Mouse (Mus musculus) forebrain, embryonic 12.5 days (tissue): ENCODE data around the gene Nob1. TPM values are rescaled to one million over a fixed set of nuclear protein-coding genes. Genes with fewer than 3 reads are reported as not detected.

ENCODE experiments used
- ATAC-seq: fragments of 200-750 bp; cut with Nextera tagmentation; 2 replicates; pipeline ENCODE4 v1.8.0; 2017; ENCODE audit warnings: moderate TSS enrichment; ENCODE audit not compliant: low FRiP score
- H3K27ac ChIP-seq: fragments of 300-500 bp; sonication (generic); 2 replicates; pipeline ENCODE4 v1.5.1; 2016; ENCODE audit warnings: mild to moderate bottlenecking
- H3K27me3 ChIP-seq: fragments of 300-500 bp; sonication (generic); 2 replicates; pipeline ENCODE4 v1.6.1; 2016; ENCODE audit warnings: mild to moderate bottlenecking
- H3K36me3 ChIP-seq: fragments of 300-500 bp; sonication (generic); replicated peaks from 2 replicates; pipeline ENCODE4 v1.6.1; 2016; ENCODE audit warnings: mild to moderate bottlenecking
- H3K4me1 ChIP-seq: fragments of 300-500 bp; sonication (generic); 2 replicates; pipeline ENCODE4 v1.6.1; 2016
- H3K4me2 ChIP-seq: fragments of 300-500 bp; sonication (generic); 2 replicates; pipeline ENCODE4 v1.6.1; 2016; ENCODE audit warnings: mild to moderate bottlenecking, moderate library complexity
- H3K4me3 ChIP-seq: fragments of 300-500 bp; sonication (generic); replicated peaks from 2 replicates; pipeline ENCODE4 v1.5.1; 2016; ENCODE audit warnings: mild to moderate bottlenecking
- H3K9ac ChIP-seq: fragments of 300-500 bp; sonication (generic); 2 replicates; pipeline ENCODE4 v1.6.1; 2016; ENCODE audit warnings: mild to moderate bottlenecking
- H3K9me3 ChIP-seq: fragments of 300-500 bp; sonication (generic); 2 replicates; pipeline ENCODE4 v1.6.1; 2016
- WGBS: fragments of 180-500 bp; shearing (Covaris S2); methylation state at CpG from one replicate; pipeline ENCODE4 v1.1.7; 2016; 5-methylcytosine and 5-hydroxymethylcytosine counted together
- polyA plus RNA-seq: library from polyadenylated mRNA; unstranded; fragments of >200 nt; fragmentation: Nextera tagmentation; extraction: Ambion mirVana; gene quantifications from 2 replicates; pipeline ENCODE4 v1.2.1, GENCODE M21; 2016

Nob1 gene
- 80.4 and 83.5 TPM in 2 replicates for polyA plus RNA-seq

GRCm38 (mm10) chr8:107424597-107425229 is at the start of gene Nob1:
TSS of gene Nob1 (minus strand) at chr8:107425051.
- peak within 1 kb of the TSS; percentile 68 for H3K27ac ChIP-seq
- no peaks in the 10 kb centered on the region for H3K9me3 ChIP-seq
- peak; percentile 99 for ATAC-seq
- peak within 1 kb of the TSS; percentile 82 for H3K9ac ChIP-seq
- H3K4me1 ChIP-seq = peaks cover 15% of the 10 kb centered on the region
- under 1% methylated on average over 50 of the region's 50 CpGs for WGBS
- H3K4me2 ChIP-seq = peak within 1 kb of the TSS; percentile 61
- H3K27me3 ChIP-seq = no peaks in the 10 kb centered on the region
- H3K36me3 ChIP-seq = peaks cover 29% of the 10 kb centered on the region
- H3K4me3 ChIP-seq = peak within 1 kb of the TSS; percentile 87

GRCm38 (mm10) chr8:107473369-107473768 is 48.5 kb upstream of the Nob1 start:
- no peak overlapping the region for H3K9ac ChIP-seq
- H3K9me3 ChIP-seq = no peaks in the 10 kb centered on the region
- no peak overlapping the region for H3K27ac ChIP-seq
- ATAC-seq = no peak
- peaks cover 18% of the 10 kb centered on the region for H3K36me3 ChIP-seq
- H3K4me2 ChIP-seq = no peak overlapping the region
- H3K27me3 ChIP-seq = no peaks in the 10 kb centered on the region
- 89% methylated on average over 4 of the region's 4 CpGs for WGBS
- no peak overlapping the region for H3K4me3 ChIP-seq
- H3K4me1 ChIP-seq = no peaks in the 10 kb centered on the region

- Histone ChIP-seq H3K9ac (no peak overlapping the region), H3K4me2 (no peak overlapping the region), H3K4me3 (no peak overlapping the region), H3K27me3 (no peaks in the 10 kb centered on the region), H3K27ac (no peak overlapping the region), H3K36me3 (peaks cover 18% of the 10 kb centered on the region), H3K4me1 (no peaks in the 10 kb centered on the region), H3K9me3 (no peaks in the 10 kb centered on the region)
- WGBS = 77% methylated on average over 10 of the region's 10 CpGs
- no peak for ATAC-seq
These were observed 47.7 kb upstream of the Nob1 start for GRCm38 (mm10) chr8:107472403-107473100.

GRCm38 (mm10) chr8:107470302-107470701 is 45.5 kb upstream of the Nob1 start:
- no peak overlapping the region for H3K27ac ChIP-seq
- peaks cover 23% of the 10 kb centered on the region for H3K36me3 ChIP-seq
- H3K9me3 ChIP-seq = no peaks in the 10 kb centered on the region
- H3K4me3 ChIP-seq = no peak overlapping the region
- 88% methylated on average over 5 of the region's 5 CpGs for WGBS
- ATAC-seq = no peak
- H3K4me2 ChIP-seq = no peak overlapping the region
- H3K27me3 ChIP-seq = no peaks in the 10 kb centered on the region
- H3K9ac ChIP-seq = no peak overlapping the region
- H3K4me1 ChIP-seq = 0 out of 2 replicates have a peak, but pooled peaks cover 3% of the 10 kb centered on the region

- 61% methylated on average over 8 of the region's 8 CpGs for WGBS
- Histone ChIP-seq H3K9ac (no peak overlapping the region), H3K9me3 (no peaks in the 10 kb centered on the region), H3K4me2 (no peak overlapping the region), H3K27me3 (no peaks in the 10 kb centered on the region), H3K4me3 (no peak overlapping the region), H3K36me3 (peaks cover 23% of the 10 kb centered on the region), H3K4me1 (0 out of 2 replicates have a peak, but pooled peaks cover 3% of the 10 kb centered on the region), H3K27ac (no peak overlapping the region)
- ATAC-seq = no peak
These were observed 44.0 kb upstream of the Nob1 start for GRCm38 (mm10) chr8:107468811-107469302.

GRCm38 (mm10) chr8:107466642-107467041 is 41.8 kb upstream of the Nob1 start:
- ATAC-seq = no peak
- no peaks in the 10 kb centered on the region for H3K27me3 ChIP-seq
- H3K9me3 ChIP-seq = no peaks in the 10 kb centered on the region
- 0 out of 2 replicates have a peak, but pooled peaks cover 3% of the 10 kb centered on the region for H3K4me1 ChIP-seq
- no peak overlapping the region for H3K9ac ChIP-seq
- peaks cover 38% of the 10 kb centered on the region for H3K36me3 ChIP-seq
- no peak overlapping the region for H3K27ac ChIP-seq
- whole genome bisulfite sequencing = 85% methylated on average over 5 of the region's 5 CpGs
- no peak overlapping the region for H3K4me3 ChIP-seq
- H3K4me2 ChIP-seq = no peak overlapping the region

- 73% methylated on average over 3 of the region's 3 CpGs for WGBS
- H3K9ac ChIP-seq = no peak overlapping the region
These were observed 40.6 kb upstream of the Nob1 start for GRCm38 (mm10) chr8:107465332-107465990.

GRCm38 (mm10) chr8:107462423-107462822 is 37.6 kb upstream of the Nob1 start:
- H3K36me3 ChIP-seq = peaks cover 54% of the 10 kb centered on the region
- no peaks in the 10 kb centered on the region for H3K9me3 ChIP-seq
- H3K27me3 ChIP-seq = no peaks in the 10 kb centered on the region
- H3K4me2 ChIP-seq = no peak overlapping the region
- no peak overlapping the region for H3K27ac ChIP-seq
- H3K4me1 ChIP-seq = 0 out of 2 replicates have a peak, but pooled peaks cover 3% of the 10 kb centered on the region
- no peak overlapping the region for H3K4me3 ChIP-seq
- no peak overlapping the region for H3K9ac ChIP-seq
- no peak for ATAC-seq
- 95% methylated on average over 5 of the region's 5 CpGs for WGBS

More at GRCm38 (mm10) chr8:107465332-107465990, 40.6 kb upstream of the Nob1 start:
- Histone ChIP-seq H3K36me3 (peaks cover 47% of the 10 kb centered on the region), H3K4me1 (0 out of 2 replicates have a peak, but pooled peaks cover 3% of the 10 kb centered on the region), H3K4me3 (no peak overlapping the region), H3K9me3 (no peaks in the 10 kb centered on the region), H3K4me2 (no peak overlapping the region), H3K27me3 (no peaks in the 10 kb centered on the region), H3K27ac (no peak overlapping the region)
- ATAC-seq = no peak

GRCm38 (mm10) chr8:107458281-107458680 is 33.4 kb upstream of the Nob1 start:
- ATAC-seq = no peak
- Histone ChIP-seq H3K36me3 (peaks cover 55% of the 10 kb centered on the region), H3K4me2 (no peak overlapping the region), H3K27me3 (no peaks in the 10 kb centered on the region), H3K9ac (no peak overlapping the region), H3K4me3 (no peak overlapping the region), H3K27ac (no peak overlapping the region), H3K9me3 (no peaks in the 10 kb centered on the region), H3K4me1 (no peaks in the 10 kb centered on the region)
- 90% methylated on average over 6 of the region's 6 CpGs for WGBS

GRCm38 (mm10) chr8:107457725-107458124 is 32.9 kb upstream of the Nob1 start:
- no peak overlapping the region for H3K4me2 ChIP-seq
- no peak overlapping the region for H3K4me3 ChIP-seq
- no peaks in the 10 kb centered on the region for H3K27me3 ChIP-seq
- WGBS = 85% methylated on average over 4 of the region's 4 CpGs
- H3K4me1 ChIP-seq = no peaks in the 10 kb centered on the region
- H3K27ac ChIP-seq = no peak overlapping the region
- no peaks in the 10 kb centered on the region for H3K9me3 ChIP-seq
- ATAC-seq = no peak
- peaks cover 57% of the 10 kb centered on the region for H3K36me3 ChIP-seq
- H3K9ac ChIP-seq = no peak overlapping the region

GRCm38 (mm10) chr8:107455268-107455667 is 30.4 kb upstream of the Nob1 start:
- Histone ChIP-seq H3K27ac (no peak overlapping the region), H3K36me3 (peaks cover 39% of the 10 kb centered on the region), H3K9ac (no peak overlapping the region), H3K4me3 (no peak overlapping the region), H3K27me3 (no peaks in the 10 kb centered on the region), H3K9me3 (no peaks in the 10 kb centered on the region), H3K4me1 (no peaks in the 10 kb centered on the region), H3K4me2 (no peak overlapping the region)
- no peak for ATAC-seq
- WGBS = 21% methylated on average over 3 of the region's 3 CpGs

GRCm38 (mm10) chr8:107453386-107453785 is 28.5 kb upstream of the Nob1 start:
- H3K36me3 ChIP-seq = peaks cover 29% of the 10 kb centered on the region
- H3K4me1 ChIP-seq = peaks cover 11% of the 10 kb centered on the region
- H3K9ac ChIP-seq = no peak overlapping the region
- no peak overlapping the region for H3K4me3 ChIP-seq
- H3K4me2 ChIP-seq = no peak overlapping the region
- no peaks in the 10 kb centered on the region for H3K27me3 ChIP-seq
- no peaks in the 10 kb centered on the region for H3K9me3 ChIP-seq
- no peak overlapping the region for H3K27ac ChIP-seq
- 95% methylated on average over 11 of the region's 11 CpGs for WGBS
- ATAC-seq = no peak
